Mouse (Mus musculus) bone marrow macrophage, adult 2 months (primary cell): ENCODE results near the gene Trappc10.

Experiments used
- CTCF ChIP-seq: IDR thresholded peaks from 2 replicates; pipeline ENCODE4 v1.5.1; 2012; ENCODE audit warnings: low read depth, mild to moderate bottlenecking, low read length, moderate library complexity
- POLR2A ChIP-seq: IDR thresholded peaks from 2 replicates; pipeline ENCODE4 v1.6.1; 2012; ENCODE audit warnings: mild to moderate bottlenecking, low read depth, low read length, borderline replicate concordance

- TF ChIP-seq POLR2A: no peak
- TF ChIP-seq CTCF: no peak
These were observed 15.3 kb upstream of the Trappc10 start for GRCm38 (mm10) chr10:78259702-78260101.
